Mouse (Mus musculus) lung, postnatal 25 days (tissue): ENCODE results near the gene Gmppb.

Experiments
- DNase-seq: peaks from one replicate; pipeline ENCODE4 v3.0.0; 2022; ENCODE audit warnings: low spot score

The Gmppb gene

GRCm38 (mm10) chr9:108080168-108080567, 31.1 kb downstream of the Gmppb start, which contains the start of gene Mst1:
Gene Mst1 (plus strand): TSS chr9:108080436.
- DNase-seq, result no peak

- DNase-seq, result no peak
These were observed 33.5 kb downstream of the Gmppb start for GRCm38 (mm10) chr9:108082549-108082948.

GRCm38 (mm10) chr9:108082988-108083431, 34.0 kb downstream of the Gmppb start, which contains the start of gene Rnf123:
Gene Rnf123 (minus strand): TSS chr9:108083346.
- no peak for DNase-seq

- no peak for DNase-seq
These were observed 34.5 kb downstream of the Gmppb start for GRCm38 (mm10) chr9:108083561-108083960.

- DNase-seq, result no peak
These were observed 36.2 kb downstream of the Gmppb start for GRCm38 (mm10) chr9:108085261-108085660.

GRCm38 (mm10) chr9:108090611-108091120, 41.6 kb downstream of the Gmppb start:
- DNase-seq, result no peak

GRCm38 (mm10) chr9:108093586-108093985, 44.5 kb downstream of the Gmppb start:
- DNase-seq, result no peak

- peak; percentile 96 for DNase-seq
These were observed 45.3 kb downstream of the Gmppb start, which contains the start of gene Apeh for GRCm38 (mm10) chr9:108094184-108094941. Gene Apeh (minus strand): TSS chr9:108094606.

GRCm38 (mm10) chr9:108094998-108095411, 46.0 kb downstream of the Gmppb start:
- no peak for DNase-seq

- peak; percentile 49 for DNase-seq
These were observed 46.5 kb downstream of the Gmppb start for GRCm38 (mm10) chr9:108095518-108095917.

- no peak for DNase-seq
These were observed 47.1 kb downstream of the Gmppb start for GRCm38 (mm10) chr9:108095949-108096712.

- DNase-seq, result no peak
These were observed 50.6 kb downstream of the Gmppb start for GRCm38 (mm10) chr9:108099619-108100018.
